Mouse (Mus musculus): Measurements from ENCODE around the gene Cadm2.

Gene Cadm2

DNA sequence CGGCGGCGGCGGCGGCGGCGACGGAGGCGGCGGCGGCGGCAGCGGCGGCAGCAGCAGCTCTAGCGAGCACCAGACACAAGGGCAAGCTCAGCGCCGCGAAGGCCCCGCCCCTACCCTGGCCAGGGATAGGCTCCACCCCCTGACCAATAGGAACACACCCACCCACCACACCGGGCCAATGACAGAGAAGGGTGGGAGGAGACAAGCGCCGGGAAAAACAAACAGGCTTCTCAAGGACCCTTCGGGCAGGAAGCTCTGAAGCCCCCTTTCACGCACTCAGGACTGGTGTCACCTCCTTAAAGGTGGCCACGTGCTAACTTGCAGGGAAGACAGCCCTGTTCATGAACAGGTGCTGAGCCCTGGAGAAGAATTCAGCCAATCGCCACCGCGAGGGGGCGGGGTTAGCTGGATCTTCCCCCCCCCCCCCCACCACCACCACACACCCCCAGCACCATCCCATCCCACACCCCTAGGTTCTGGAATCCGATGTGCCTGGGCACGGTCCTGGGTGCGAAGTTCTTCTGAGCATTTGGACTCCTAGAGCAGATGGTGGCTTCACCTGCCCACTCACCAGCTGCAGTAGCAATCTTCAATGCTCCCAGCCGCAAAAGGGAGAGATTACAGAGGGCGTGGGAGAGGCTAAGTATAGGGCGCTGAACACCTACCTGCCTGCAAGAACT lies at the start of gene Cadm2:
Cadm2 (minus strand) TSS at position 83 of the 680 bp plus-strand sequence.
- DNase-seq (ENCODE audit: extremely low spot score): peak; percentile 92

DNA sequence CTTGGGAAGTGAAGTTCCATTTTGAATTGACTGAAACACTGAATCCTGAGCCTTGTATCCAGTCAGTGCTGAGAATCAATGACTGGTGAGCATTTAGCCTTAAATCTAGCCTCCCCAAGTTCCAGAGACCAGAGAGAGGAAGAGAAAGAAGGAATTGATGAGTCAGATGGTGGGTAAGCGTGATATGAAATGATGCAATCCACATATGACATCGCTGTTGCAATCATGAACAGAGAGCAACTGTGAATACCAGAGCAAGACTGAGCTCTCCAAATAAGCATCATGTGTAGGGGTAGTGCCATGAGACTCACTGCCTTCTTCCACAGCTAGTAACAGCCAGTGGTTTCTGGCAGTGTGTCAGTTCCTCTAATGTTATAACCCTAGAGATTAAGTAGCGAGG lies 26.2 kb upstream of the Cadm2 start:
- DNase-seq (ENCODE audit: extremely low spot score): no peak

DNA sequence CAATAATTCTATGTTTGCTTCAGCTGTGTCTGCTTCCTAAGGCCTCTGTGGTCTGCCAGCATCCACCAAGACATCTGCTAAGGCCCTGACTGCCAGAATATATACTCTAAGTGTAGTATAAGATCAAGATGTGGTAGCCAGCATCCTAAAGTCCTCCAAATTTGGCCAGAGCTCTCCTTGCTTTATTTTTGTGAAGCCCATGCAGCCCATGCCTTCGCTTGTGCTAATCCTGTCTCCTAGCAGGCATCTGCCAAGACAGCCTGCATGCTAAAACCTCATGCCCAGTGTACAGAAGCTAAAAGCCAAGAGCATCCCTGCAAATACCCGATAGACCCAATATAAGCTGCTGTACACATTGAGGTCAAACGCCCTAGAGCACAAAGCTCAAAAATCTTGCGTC lies 22.9 kb upstream of the Cadm2 start:
- no peak for DNase-seq (ENCODE audit: extremely low spot score)

DNA sequence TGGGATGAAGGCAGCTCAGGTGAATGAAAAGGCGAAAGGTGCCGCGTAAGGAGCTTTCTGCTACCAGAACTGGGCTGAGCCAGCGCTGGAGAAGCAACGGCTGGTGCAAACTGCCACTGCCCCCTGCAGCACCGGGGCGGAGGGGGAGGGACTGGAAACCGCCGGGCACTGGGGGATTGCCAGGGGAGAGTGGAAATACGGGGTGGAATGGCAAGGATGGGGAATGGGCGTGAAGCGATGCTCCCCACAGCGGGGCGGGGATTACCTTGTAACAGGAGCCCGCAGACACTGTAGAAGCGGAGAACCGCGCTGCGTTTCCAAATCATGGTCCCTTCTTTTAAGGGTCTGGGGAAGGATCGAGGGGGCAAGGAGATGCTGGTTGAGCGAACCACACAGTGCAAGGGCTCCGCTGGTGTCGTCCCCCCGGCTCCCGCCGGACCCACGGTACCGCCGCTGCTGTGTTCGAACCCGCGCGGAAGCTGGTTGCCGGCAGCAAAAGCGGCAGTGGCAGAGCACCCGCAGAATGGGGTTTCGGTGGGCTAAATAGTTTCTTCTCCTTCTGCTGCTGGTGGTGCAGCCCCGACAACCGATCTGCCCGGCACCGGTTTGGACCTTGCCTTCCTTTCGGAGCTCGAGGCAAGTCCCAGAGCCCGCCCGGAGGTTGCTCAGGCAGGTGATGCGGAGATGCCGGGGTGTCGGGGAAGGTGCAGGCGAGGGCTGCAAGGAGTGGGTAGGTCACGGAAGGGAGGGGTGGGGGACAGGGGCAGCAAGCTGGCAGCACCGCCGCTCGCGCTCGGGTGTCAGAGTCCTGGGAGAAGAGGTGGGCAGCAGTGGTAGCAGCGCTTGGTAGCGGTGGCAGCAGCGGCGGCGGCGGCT lies 564 bp downstream of the Cadm2 start:
- peak; percentile 68 for DNase-seq (ENCODE audit: extremely low spot score)

DNA sequence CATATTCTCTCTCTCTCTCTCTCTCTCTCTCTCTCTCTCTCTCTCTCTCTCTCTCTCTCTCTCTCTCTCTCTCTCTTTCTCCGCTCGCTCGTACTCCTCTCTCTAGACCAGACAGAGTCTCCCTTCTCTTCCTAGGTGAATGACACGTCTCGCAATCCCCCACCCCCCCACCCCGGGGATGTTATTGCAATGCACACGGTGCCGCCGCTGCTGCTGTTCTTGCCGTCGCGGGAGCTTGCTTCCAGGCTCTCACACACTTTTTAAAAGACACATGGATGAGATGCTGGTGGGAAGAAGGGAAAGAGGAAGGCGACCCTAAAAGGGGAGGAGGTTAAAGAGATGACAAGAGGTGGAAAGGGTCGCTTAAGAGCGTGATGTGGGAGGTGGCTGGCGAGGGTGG lies 1.3 kb downstream of the Cadm2 start:
- no peak for DNase-seq (ENCODE audit: extremely low spot score)

DNA sequence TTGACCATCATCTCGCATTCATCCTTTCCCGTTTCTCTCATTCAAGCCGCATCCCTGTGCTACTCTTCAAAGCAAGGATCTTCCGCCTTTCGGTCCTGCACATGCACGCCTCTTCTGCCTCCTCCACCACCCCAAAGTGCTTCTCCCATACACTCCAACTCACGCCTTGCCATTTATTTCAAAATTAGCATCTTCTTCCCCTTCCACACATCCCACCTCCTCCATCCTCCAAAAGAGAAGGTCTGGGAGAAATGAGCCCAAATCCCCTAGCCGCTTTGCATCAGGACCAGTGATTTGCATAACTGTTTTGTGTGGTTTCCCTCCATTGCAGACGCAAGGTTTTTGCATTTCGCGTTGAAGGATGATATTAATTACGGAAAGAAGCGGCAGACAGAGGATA lies 1.9 kb downstream of the Cadm2 start:
- DNase-seq (ENCODE audit: extremely low spot score): peak; percentile 14

DNA sequence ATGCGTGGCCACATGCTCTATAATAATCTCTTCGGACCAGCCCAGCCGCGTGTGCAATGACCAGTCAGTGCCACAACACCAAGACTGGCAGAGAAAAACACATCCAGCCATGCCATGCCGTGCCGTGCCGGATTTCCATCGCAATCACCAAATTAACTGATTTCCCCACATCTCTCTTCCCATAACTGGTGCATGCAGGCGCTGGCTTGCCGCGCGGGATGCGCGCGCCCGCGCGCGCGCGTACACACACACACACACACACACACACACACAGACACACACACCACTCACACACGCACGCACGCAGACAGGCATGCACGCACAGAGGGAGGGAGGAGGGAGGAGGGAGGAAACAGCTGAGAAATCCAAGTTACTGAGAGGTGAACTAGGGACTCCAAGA lies 2.9 kb downstream of the Cadm2 start:
- DNase-seq (ENCODE audit: extremely low spot score): peak; percentile 50

DNA sequence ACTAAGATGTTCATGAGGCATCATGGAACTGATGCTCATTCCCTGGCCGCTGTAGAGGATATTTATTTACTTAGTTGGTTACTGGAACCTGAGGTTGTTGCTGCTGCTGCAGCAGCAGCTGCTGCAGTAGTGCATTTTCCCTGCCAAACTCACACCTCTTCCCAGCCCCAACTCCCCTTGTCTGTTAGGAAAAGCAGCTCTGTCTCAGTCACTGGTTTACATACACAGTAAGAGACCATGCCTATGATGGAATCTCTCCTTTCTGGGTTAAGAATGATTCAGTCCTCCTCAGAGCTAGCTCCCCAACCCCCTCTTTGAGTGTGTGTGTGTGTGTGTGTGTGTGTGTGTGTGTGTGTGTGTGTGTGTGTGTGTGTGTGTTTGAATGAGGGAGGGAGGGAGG lies 3.5 kb downstream of the Cadm2 start:
- DNase-seq (ENCODE audit: extremely low spot score): no peak

DNA sequence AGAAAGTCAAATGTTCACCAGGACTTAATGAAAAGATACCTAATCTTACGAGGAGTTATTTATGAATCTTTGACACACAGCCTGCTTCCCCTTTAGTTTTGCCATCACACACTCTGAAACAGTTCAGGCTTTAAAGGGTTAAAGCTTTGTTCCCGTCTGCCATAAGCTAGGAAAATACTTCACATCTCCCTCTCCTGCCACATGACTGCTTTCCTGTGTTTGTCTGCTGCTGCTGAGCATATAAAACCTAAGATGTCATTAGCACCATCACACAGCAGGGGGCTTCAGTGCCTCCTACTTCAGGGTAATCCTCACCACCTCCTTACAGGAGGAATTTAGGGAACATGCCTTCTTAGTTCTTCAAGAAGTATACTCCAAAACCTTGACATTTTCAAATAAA lies 6.8 kb downstream of the Cadm2 start:
- peak; percentile 28 for DNase-seq (ENCODE audit: extremely low spot score)

DNA sequence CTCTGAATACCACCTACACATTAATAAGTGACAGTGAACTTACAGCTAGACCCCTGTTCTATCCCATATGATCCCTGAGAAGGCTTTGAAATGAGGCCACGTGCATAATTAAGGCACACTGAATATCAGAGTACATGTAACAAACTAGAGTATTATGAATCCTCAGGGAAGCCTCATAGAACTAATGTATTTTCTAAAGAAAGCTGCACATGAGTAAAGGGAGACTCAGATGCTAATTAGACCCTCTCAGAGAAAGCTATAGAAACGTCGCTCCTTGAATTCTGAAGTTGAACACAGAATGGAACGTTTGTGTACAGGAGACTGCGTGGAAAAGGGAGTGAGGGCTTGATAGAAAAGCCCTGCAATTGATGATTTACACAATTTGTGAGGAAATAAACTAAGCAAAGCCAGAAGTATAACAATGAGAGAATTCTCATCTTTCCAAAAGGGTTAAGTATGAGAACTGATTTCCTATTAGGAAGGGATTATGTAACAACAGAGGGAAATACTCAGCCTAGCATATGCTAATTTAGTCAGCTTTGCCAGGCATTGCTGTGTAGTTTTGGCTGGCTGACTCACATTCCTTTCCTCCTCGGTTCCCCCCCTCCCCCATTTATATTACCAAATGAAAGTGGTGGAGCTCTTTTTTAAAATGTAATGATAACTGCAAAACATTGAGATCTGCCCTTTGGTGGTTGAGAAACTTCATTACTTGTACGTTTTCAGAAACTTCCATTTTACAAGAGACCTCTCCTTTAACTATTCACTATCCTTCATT lies 9.6 kb downstream of the Cadm2 start:
- DNase-seq (ENCODE audit: extremely low spot score): no peak

DNA sequence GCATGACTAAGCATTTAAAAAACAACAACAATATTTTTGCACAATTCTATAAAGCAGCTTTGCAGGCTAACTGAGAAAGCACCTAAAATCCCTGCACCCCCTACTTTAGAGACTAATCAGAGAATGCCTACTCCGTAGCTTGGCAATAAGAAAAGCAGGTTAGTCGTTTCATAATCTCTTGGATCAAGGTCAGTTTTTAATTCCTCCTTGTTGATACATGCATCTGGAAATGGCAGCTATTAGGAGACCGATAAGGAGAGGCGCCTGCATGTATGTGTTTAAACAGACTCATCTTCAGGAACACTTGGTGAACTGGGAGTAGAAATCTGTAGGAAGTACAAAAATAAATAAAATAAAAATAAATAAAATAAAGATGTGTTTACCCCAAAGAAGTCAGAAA lies 11.6 kb downstream of the Cadm2 start:
- no peak for DNase-seq (ENCODE audit: extremely low spot score)

DNA sequence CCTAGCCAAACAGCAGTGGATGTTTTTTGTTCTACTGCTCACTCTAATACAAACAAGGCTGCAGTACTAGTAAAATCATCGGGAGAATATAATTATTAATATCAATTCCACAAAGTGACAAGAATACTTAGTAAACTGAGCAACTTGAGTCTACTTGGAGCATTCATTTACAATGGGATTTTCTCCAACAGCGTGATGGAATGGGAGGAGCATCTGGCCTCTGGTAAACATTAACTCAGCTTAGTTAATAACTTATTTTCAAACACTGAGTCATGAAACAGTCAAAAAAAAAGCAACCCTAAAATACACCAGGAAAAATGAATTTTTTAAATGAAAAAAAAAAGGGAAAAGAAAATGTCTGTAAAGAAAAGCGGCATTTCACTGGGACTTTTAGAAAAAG lies 12.2 kb downstream of the Cadm2 start:
- no peak for DNase-seq (ENCODE audit: extremely low spot score)

DNA sequence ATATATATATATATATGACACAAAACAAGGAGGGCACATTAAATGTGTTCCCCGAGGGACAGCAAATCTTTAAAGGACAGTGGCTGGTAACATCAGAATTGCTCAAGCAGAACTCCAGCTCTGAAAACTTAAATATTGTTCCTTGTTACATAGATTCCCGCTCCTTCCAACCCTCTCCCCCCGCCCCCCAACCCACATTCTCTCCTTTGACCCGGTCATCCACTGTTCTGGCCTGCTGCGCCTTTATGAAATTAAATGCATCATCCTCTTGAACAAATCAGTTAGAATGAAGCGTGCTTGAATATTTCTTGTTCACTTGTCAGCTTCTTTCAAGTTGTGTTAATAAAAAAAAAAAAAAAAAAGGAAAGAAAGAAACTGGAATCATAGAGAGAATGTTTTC lies 15.0 kb downstream of the Cadm2 start:
- DNase-seq (ENCODE audit: extremely low spot score): no peak

DNA sequence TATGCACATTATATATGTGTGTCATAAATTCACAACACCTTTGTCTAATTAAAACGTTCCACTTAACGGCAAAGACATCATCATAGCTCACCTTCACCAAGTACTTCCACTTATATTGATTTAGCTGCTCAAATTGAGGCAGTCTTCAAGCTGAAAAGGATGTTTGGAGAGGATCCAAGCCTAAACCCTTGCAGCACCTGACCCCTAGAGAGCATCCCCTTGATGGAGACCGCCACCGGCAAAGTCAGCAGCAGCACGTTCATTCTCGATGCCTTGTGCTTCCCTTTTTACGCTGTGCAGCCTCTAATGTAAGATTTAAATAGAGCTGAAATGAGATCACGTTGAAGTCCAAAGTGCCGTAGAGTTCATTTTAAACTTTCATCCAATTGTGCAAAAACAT lies 20.7 kb downstream of the Cadm2 start:
- no peak for DNase-seq (ENCODE audit: extremely low spot score)

DNA sequence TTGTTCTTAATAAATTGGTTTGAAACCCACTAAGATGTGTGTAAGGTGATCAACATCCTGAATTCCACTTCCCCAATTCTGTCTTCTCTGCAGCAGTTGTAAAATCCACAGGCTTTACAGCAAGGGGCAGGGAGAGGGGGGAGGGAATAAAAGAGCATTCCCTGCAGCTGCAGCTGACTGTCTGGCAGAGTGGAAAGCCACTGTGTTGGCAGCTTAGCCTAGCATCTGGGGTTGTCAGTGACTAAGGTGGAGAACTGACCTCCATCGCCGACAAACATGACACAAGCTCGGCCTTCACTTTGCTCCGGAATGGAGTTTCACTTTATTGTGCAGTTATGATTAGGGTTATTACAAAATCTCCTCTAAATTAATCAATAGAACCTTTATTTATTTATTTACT lies 21.9 kb downstream of the Cadm2 start:
- no peak for DNase-seq (ENCODE audit: extremely low spot score)

DNA sequence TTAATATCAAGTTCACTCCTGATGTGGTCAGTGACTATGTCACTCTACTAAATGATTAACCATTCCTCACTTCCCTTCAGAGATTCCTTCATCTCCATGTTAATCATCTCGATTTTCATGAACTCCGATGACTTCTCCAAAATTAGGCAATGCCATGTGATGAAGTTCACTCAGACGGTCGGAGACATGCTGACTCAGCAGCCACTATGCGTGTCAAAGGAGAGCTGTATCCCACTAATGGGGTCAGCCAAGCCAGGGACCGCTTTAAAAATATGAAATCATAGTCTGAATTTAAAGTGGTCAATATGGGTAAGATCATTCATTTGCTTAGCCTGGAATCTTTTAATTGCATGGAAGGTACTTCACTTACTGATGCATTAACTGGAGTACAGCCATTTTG lies 29.7 kb downstream of the Cadm2 start:
- no peak for DNase-seq (ENCODE audit: extremely low spot score)

DNA sequence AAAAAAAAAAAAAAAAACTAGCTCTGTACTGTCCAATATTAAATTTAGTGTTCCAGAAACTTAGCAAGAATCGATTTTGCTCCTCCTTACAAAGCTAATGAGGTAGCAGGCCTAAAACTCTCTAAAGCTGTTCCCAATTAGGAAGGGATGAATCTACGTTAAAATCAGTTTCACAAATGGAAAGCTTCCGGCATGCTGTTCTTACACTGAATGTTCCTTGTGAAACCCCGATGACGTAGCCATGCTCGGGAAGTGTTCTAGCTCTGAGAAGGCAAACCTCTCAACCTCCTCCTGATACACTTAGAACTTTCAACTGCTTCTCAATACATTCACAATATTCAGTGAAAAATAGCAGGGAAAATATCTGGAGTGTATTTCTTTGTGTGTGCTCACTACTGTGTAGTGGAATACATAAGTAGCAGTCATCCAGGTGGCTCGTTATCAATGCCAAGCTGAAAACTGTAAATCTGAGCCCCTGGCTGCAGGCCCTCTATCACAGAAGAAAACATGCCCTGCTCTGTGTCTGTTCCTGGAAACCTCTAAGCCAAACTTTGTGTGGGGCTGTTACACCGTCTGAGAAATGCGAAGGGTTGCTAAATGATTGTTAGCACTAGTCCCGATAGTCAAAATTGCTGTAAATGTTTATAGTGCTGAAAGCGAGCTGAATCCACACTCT lies 41.7 kb downstream of the Cadm2 start:
- no peak for DNase-seq (ENCODE audit: extremely low spot score)

DNA sequence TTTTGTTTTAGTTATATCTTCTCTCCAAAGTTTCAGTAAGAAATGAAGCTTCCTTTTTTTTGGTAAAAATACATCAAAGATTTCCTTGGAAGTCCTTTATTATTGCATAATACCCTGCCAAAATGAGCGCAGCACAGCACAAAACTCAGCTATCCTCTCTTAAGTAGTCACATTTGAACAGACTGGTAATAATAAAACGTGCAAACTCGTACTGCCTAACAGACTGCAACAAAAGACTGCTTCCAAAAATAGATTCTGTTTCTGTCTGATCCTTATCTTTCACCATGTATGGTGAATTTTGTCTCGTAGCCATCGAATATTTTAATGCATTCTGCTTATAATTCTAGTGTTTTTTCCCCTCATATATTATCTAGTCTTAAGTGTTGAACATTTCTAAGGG lies 45.2 kb downstream of the Cadm2 start:
- no peak for DNase-seq (ENCODE audit: extremely low spot score)

DNA sequence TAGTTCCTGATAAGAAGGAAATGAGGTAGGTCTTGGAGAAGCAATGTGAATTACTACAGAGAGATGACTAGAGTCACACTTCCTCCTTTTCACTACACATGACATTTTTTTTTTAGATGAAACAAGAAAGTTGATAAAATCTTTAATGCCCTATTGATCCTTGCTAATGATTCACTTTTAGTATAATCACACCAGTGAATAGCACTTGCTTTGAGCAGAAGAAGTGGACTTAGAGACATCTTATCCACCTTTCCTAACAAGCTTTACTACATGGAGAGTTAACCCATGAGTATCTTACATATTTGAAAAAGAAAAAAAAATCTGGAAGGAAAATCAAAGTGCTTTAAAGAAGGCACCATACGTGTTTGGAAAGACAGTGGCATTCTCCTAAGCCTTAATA lies 93.7 kb downstream of the Cadm2 start:
- no peak for DNase-seq (ENCODE audit: extremely low spot score)

DNA sequence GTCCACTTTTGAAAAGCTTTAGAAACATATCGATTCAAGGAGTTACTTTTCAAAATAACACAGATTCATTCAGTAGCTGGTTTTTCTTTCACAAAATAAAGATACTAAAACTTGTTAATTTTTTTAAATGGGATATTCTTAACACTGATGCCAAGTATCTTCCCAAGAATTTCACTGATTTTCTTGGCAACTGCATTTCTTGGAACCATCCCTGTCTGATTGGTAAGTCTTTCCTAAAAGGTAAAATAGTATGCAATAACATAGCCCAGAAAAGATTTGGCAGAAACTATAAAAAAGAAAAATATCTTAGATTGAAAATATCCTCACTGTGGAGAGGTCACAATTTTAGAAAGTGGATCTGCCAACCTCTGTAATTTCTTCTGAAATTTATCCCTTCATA lies 95.8 kb downstream of the Cadm2 start:
- DNase-seq (ENCODE audit: extremely low spot score): no peak

DNA sequence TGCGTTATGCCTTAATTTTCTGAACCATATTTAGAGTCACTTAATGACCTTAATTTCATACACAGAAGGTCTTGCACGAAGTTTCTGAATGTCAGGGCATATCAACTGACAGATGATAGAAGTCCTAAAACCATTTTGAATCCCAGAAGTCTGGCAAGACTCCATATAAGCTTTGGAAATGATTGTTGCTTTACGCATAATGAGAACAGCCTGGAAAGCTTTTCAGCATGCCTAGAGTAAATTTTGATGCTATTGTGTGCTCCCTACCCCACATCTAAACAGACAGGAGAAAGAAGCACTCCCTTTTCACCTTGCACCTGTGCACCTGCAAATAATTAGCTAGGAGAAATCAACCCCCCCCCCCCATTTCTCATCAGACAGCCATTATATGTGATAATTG lies 102.4 kb downstream of the Cadm2 start:
- no peak for DNase-seq (ENCODE audit: extremely low spot score)

DNA sequence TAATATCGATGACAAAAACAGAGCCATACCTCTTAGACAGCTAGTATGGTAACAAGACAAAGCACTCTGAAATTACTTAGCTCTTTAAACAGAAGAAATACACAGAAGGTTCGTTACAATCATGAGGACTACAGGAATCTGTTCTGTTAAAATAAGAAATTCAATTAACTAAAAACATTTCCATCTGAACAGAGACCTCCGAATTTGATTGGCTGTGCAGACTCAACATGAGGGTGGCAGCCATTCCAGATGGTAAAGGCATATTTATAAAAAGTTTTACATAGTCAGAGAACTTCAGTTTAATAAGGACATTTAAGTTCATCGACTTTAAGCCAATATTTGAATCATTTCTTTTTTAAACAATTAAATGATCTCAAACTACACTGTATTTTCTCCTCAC lies 105.2 kb downstream of the Cadm2 start:
- no peak for DNase-seq (ENCODE audit: extremely low spot score)

Measured in embryo, embryonic 9.5 days (tissue).